Mouse (Mus musculus) c-Kit-positive CD71-positive TER-119-negative erythroid progenitor cells, embryonic 14.5 days (primary cell): ENCODE results near the gene Rps12.
"Not testable (repeated sequence)": the region's sequence is repeated elsewhere in the genome, so short reads cannot be mapped to it uniquely, and the experiment has no call there.

ENCODE experiments used
- DNase-seq: peaks from one replicate; pipeline ENCODE4 v3.0.0-alpha.2; 2013; ENCODE audit warnings: low read depth

Rps12 gene

DNA sequence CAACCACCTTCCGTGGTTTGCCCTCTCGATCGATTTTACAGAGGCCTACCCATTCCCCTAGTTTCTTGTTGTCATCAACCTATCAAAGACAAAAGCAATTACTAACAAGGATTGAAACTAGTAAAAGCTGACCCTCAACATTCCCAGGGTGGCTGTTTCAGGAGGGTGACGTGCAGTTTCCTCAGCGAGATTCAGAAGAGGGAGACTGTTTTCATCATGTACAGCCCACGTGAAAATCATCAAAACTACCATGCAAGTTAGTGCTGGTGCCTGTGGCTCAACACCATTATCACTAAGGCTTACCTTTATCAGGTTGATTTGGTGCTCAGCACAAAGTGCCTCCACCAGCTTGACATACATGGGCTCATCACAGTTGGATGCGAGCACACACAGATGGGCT, 1.5 kb downstream of the Rps12 start:
- not testable (repeated sequence) for DNase-seq

DNA sequence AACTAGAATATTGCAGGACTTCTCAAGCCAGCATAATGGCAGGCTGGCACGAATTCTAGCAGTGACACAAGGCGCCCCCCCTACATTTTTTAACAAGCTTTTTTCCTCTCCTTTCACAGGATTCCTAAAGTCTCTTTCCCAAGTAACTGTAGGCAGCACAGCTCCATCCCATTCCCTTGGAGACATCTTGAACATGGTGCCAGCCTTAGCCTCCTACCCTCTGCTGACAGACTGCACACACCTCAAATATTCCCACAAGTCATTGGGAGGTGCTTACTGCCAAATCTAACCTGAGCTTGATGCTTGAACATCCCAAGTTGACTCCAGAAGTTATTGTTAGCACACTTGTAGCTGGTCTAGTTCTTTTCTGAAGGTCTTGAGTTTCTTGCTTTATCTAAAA, 3.0 kb downstream of the Rps12 start:
- no peak for DNase-seq

DNA sequence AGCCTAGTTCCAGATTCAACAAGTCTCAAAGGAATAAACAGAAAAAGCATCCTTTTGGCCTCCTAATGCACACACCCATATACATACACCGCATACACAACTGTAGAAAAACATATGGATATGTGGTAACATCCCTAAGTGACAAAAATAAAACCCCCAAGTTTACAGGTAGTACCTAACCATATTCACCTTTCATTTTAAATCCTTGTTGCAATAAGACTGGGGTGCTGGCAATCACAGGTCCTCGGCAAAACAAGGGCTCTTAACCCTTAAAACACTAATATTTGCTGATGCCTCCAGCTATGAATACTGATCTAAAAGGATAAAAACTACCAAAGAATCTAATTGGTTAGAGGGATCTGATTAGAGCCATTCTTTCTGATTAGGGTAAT, 3.6 kb downstream of the Rps12 start:
- no peak for DNase-seq

DNA sequence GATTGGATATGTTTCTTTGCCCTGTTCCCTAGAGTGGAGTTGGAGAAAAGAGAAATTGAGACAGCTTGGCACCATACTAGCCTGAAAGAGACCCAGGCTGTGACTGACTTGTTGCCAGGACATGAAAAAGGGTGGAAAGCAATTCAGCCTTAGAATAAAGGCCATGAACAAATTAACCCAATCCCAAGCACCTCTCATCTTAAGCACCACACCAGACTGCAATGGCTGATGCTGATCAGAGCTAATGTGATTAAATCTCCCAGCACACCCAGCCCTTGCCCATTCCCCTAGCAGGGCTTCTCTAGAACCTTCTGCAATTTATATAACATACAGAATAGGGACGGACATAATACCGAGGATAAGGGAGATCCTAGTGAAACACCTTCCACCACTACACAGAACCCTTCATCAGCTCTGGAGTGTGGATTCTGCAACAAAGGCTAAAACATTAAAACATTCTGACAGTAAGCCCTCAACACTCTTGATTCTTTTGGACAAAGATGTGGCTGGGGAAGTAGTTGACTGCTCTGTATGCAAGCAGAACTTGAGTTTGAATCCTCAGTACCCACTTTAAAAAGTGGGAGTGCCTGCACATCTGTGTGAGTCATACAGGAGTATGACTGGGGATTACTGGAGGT, 4.1 kb downstream of the Rps12 start:
- no peak for DNase-seq

DNA sequence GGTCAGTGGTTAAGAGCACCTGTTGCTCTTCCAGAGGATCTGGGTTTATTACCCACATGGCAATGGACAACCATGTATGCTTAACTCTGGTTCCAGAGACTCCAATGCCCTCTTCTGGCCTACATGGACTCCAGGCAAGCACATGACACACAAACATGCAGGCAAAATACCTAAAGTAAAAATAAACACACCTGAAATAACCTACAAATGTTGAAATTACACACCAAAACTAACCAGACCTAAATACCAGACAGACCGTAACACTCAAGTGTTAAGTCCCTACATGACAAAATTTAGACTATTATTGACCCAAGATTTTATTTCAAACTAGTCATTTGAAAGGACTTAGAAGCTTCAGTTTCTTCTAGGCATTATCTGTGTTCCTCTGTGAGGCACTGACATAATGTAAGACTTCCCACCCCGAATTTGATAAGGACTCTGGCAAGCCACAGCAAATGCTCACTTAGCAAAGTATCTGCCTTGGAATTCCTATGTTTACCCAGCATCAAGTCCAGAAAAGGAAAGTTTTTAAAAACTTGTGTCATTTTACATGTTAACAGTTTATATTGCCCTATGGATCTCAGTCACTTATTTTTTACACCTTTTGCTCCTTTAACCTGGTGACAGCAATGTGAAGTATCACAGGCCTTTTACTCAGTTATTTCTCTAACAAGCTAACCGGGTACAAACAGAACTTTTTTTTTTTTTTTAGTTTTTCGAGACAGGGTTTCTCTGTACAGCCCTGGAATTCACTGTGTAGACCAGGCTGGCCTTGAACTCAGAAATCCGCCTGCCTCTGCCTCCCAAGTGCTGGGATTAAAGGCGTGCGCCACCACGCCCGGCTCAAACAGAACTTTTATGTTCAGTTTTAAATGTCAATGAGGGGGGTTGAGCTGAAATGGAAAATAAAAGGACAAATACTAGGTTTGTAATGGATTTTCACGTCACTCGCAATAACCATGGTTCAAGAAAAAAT, 5.0 kb downstream of the Rps12 start:
- no peak for DNase-seq

DNA sequence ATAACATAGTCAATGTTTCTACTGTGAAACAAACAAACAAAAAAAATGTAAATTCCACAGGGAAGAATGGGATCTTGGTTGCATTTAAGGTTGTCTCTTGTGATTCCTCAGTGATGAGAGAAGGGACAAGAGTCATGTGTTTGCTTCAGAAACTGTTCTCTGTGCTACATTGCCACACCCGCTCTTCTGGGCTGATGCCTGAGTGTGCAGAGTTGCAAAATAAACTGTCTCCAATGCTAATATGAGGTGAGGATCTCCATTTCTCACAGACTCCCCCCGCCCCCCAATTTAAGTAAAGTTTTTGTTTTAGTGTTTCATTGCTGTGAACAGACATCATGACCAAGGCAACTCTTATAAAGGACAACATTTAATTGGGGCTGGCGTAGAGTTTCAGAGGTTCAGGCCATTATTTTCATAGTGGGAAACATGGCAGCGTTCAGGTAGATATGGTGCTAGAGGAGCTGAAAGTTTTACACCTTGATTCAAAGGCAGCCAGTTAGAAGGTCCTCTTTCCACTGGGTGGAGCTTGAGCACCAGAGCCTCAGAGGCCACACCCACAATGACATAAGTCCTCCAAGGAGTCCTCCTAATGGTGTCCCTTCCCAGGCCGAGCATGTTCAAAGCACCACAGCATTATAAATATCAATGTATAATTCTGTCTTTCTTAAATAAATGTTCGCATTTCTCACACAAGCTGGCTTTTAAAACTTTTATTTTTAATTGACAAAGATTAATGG, 6.4 kb downstream of the Rps12 start:
- no peak for DNase-seq

DNA sequence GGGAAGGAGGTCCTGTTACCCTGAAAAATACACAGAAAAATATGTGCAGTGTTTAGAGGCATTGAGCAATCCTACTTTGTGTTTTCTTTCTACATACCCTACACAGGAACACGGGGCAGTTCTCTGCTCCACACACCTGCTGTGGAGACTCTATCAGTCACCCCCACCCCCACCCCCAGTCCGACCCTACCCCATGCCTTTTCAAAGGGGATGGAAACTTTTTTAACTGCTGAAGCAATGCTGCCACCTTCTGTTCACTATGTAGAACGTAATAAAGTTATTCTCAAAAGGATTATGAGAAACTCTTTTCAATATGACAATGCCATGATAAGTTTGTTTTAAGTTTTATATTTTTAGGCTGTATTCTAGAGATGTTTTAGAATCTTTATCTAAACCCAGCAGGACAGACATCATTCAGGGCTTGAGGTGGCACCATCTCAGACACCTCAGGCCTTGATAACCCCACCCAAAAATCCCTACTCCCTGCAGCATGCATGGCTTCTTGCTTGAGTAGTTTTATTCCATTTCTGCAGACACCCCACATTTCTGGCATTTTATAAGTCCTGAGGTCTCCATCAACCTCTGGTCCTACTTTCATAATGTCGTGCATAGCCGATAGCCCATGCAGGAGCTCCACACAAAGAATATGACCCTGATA, 9.7 kb downstream of the Rps12 start:
- DNase-seq: no peak

DNA sequence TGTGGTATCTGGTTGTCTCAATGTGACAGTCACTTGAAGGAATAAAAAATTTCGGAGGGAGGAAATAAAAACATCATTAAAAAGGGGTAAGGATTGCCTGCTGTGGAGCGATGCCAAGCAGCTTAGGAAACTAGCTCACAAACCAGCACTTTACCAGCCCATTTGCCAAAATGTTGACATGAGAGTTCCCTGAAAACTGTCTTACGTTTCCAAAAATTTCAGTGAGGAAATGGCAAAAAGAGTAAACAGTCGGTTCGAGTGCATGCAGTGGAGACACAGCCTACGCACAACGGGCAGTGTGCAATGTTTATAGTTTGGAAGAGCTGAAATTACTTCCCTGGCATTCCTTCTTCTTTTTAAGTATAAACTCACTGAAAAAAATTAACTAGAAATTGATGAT, 32.9 kb downstream of the Rps12 start:
- DNase-seq: no peak
